Comparison of ENCODE assay signal across 17 mouse cellular contexts in genomic region chr1:84667660-84668059, GRCm38 (mm10). TPM values are rescaled to one million over a fixed set of nuclear protein-coding genes. Genes with fewer than 3 reads are reported as not detected.
A peak's percentile ranks its signal among the peaks of the same experiment; 100 is the strongest.
DNase-seq lines count a peak whose midpoint lies in the region.
"Had no signal": no experiment of that assay in that cellular context is flagged by ENCODE, and none has a peak within 500 bp of the region (broad histone marks: within the 10 kb centered on the region; RNA-seq: fewer than 3 reads in every experiment).

No protein-coding gene starts in this region.

- DNase-seq in cerebellum, postnatal 10 days: peak; percentile 70 to 81
- no peak for DNase-seq in cerebellum, adult 8-10 months
- peak; percentile 16 to 22 for DNase-seq in frontal cortex, postnatal 10 days (ENCODE audit: low spot score in 2 of 2)
- DNase-seq in frontal cortex, postnatal 14 days (ENCODE audit: low spot score in 2 of 2): no peak
- peak; percentile 15 for DNase-seq in layer of hippocampus, adult 9-11 months
- DNase-seq in layer of hippocampus, adult 18-20 months (ENCODE audit: low spot score in 2 of 2): no peak
- peak; percentile 46 to 61 for DNase-seq in right cerebral cortex, postnatal 10 days (ENCODE audit: low spot score in 2 of 2)
- DNase-seq in right cerebral cortex, adult 18-20 months: no peak
- DNase-seq: adrenal gland, postnatal 14 days; B cell, adult 2 months; cerebellum, adult 11-12 months; gastrocnemius, adult 2 months; gastrocnemius, postnatal 25 days; heart, postnatal 10 days; heart, postnatal 4 days had no signal

RNA-seq across cellular contexts. Expression of gene Dner, which starts 28.4 kb away (rescaled TPM):
- 100 to 1,000 TPM; 108 to 117 TPM for total RNA-seq in layer of hippocampus, adult 18-20 months (2021)
- total RNA-seq: gastrocnemius, adult 2 months; granulocyte monocyte progenitor cell, adult 5-6 weeks; MEL had no signal

Comparison
In these comparisons a context has a peak if more than half of its experiments do, and no peak if none do; other contexts are left out.
1. DNase-seq: peak in cerebellum, postnatal 10 days (2 of 2), frontal cortex, postnatal 10 days (2 of 2), layer of hippocampus, adult 9-11 months (single experiment) and right cerebral cortex, postnatal 10 days (2 of 2); none in cerebellum, adult 8-10 months (single experiment), frontal cortex, postnatal 14 days (0 of 2), layer of hippocampus, adult 18-20 months (0 of 2) and right cerebral cortex, adult 18-20 months (single experiment).